Mouse (Mus musculus) myocyte (in vitro differentiated cells): ENCODE results near the gene Cblb. TPM values are rescaled to one million over a fixed set of nuclear protein-coding genes. Genes with fewer than 3 reads are reported as not detected.

Source experiments
- H3K27me3 ChIP-seq: one replicate; pipeline ENCODE4 v1.6.1; 2011; ENCODE audit not compliant: control insufficient read depth, insufficient read depth, insufficient read length
- H3K36me3 ChIP-seq: one replicate; pipeline ENCODE4 v1.6.1; 2011; ENCODE audit not compliant: control insufficient read depth, insufficient read depth
- H3K4me2 ChIP-seq: one replicate; pipeline ENCODE4 v1.6.1; 2011; ENCODE audit warnings: low read depth, control low read depth
- H3K4me3 ChIP-seq: one replicate; pipeline ENCODE4 v1.5.1; 2011; ENCODE audit warnings: mild to moderate bottlenecking, control low read depth, moderate library complexity
- H3K79me2 ChIP-seq: one replicate; pipeline ENCODE4 v1.6.1; 2011; ENCODE audit not compliant: control insufficient read depth, insufficient read depth
- H3ac ChIP-seq: one replicate; pipeline ENCODE4 v1.6.1; 2011; ENCODE audit not compliant: control insufficient read depth, insufficient read length
- CEBPB ChIP-seq: IDR thresholded peaks from 2 replicates; pipeline ENCODE4 v1.6.1; 2011; ENCODE audit warnings: mild to moderate bottlenecking, moderate library complexity; ENCODE audit not compliant: poor library complexity, insufficient read depth, severe bottlenecking
- E2F4 ChIP-seq: IDR thresholded peaks from one replicate; pipeline ENCODE4 v1.6.1; 2011; ENCODE audit warnings: mild to moderate bottlenecking, control low read depth, moderate library complexity; ENCODE audit not compliant: insufficient read depth
- MAX ChIP-seq: IDR thresholded peaks from one replicate; pipeline ENCODE4 v1.6.1; 2011; ENCODE audit warnings: low read depth, mild to moderate bottlenecking, control low read depth
- MYOD1 ChIP-seq, 3 experiments: IDR thresholded peaks; one replicate each; pipeline ENCODE4 v1.6.1; 2011; ENCODE audit warnings: control low read depth in 2 of 3, low read depth in 2 of 3, mild to moderate bottlenecking in 2 of 3, moderate library complexity in 1 of 3; ENCODE audit not compliant: insufficient read length in 2 of 3, control insufficient read depth in 1 of 3
- MYOG ChIP-seq, 3 experiments: IDR thresholded peaks; one replicate each; pipeline ENCODE4 v1.6.1; 2011; ENCODE audit warnings: control low read depth in 2 of 3, low read depth in 2 of 3, mild to moderate bottlenecking in 2 of 3; ENCODE audit not compliant: insufficient read length in 2 of 3, control insufficient read depth in 1 of 3, insufficient read depth in 1 of 3
- POLR2A ChIP-seq: IDR thresholded peaks from one replicate; pipeline ENCODE4 v1.6.1; 2011; ENCODE audit warnings: low read depth, mild to moderate bottlenecking, control low read depth, moderate library complexity; ENCODE audit not compliant: insufficient read length
- POLR2AphosphoS2 ChIP-seq: IDR thresholded peaks from one replicate; pipeline ENCODE4 v1.6.1; 2011; ENCODE audit warnings: low read depth, control low read depth; ENCODE audit not compliant: insufficient read length
- REST ChIP-seq: IDR thresholded peaks from one replicate; pipeline ENCODE4 v1.6.1; 2011; ENCODE audit warnings: mild to moderate bottlenecking, control low read depth, moderate library complexity; ENCODE audit not compliant: insufficient read depth, insufficient read length
- SRF ChIP-seq: IDR thresholded peaks from one replicate; pipeline ENCODE4 v1.6.1; 2011; ENCODE audit warnings: low read depth; ENCODE audit not compliant: control insufficient read depth, insufficient read length
- TCF12 ChIP-seq: IDR thresholded peaks from one replicate; pipeline ENCODE4 v1.6.1; 2011; ENCODE audit warnings: mild to moderate bottlenecking, control low read depth; ENCODE audit not compliant: poor library complexity, insufficient read depth, severe bottlenecking
- TCF3 ChIP-seq: IDR thresholded peaks from one replicate; pipeline ENCODE4 v1.6.1; 2011; ENCODE audit warnings: low read depth, control low read depth; ENCODE audit not compliant: insufficient read length
- USF1 ChIP-seq: IDR thresholded peaks from one replicate; pipeline ENCODE4 v1.6.1; 2011; ENCODE audit warnings: low read depth, mild to moderate bottlenecking, control low read depth, moderate library complexity
- polyA plus RNA-seq: library from polyadenylated mRNA; unstranded; fragments of >200 nt; fragmentation: generic; extraction: Trizol; gene quantifications from one replicate; pipeline ENCODE4 v1.2.1, GENCODE M21; 2012; ENCODE audit warnings: missing spikeins

Cblb gene
- polyA plus RNA-seq, 1 experiment = 7.7 TPM

GRCm38 (mm10) chr16:52164246-52164645 lies 133.2 kb downstream of the Cblb start:
- Histone ChIP-seq H3ac (no peak overlapping the region), H3K4me2 (no peak overlapping the region), H3K4me3 (no peak overlapping the region), H3K36me3 (peaks cover 12% of the 10 kb centered on the region), H3K79me2 (no peaks in the 10 kb centered on the region), H3K27me3 (no peaks in the 10 kb centered on the region)
- no peak for TF ChIP-seq POLR2A
- TF ChIP-seq MYOD1 (IDR thresholded peaks at IDR 0.05; ENCODE audit: control insufficient read depth in 1 of 3, insufficient read length in 2 of 3, low read depth in 2 of 3) = no peak
- TF ChIP-seq REST = no peak
- no peak for TF ChIP-seq SRF

- H3K4me3 ChIP-seq = no peak overlapping the region
- no peak overlapping the region for H3ac ChIP-seq
- H3K79me2 ChIP-seq = no peaks in the 10 kb centered on the region
- no peak for TF ChIP-seq MAX
- TF ChIP-seq E2F4 = no peak
- TF ChIP-seq POLR2AphosphoS2 = no peak
- TF ChIP-seq CEBPB = no peak
- TF ChIP-seq TCF12 = no peak
- no peak for TF ChIP-seq REST
- no peak for TF ChIP-seq MYOD1 (IDR thresholded peaks at IDR 0.05; ENCODE audit: control insufficient read depth in 1 of 3, insufficient read length in 2 of 3, low read depth in 2 of 3)
- no peak for TF ChIP-seq SRF
- no peak for TF ChIP-seq POLR2A
- no peak for TF ChIP-seq TCF3
- no peak for TF ChIP-seq MYOG (IDR thresholded peaks at IDR 0.05; ENCODE audit: control insufficient read depth in 1 of 3, insufficient read depth in 1 of 3, insufficient read length in 2 of 3, low read depth in 2 of 3)
- TF ChIP-seq USF1 = no peak
- H3K4me2 ChIP-seq = no peak overlapping the region
- H3K27me3 ChIP-seq = no peaks in the 10 kb centered on the region
- peaks cover 29% of the 10 kb centered on the region for H3K36me3 ChIP-seq
Observed at GRCm38 (mm10) chr16:52173253-52173652, 142.2 kb downstream of the Cblb start.

- H3K27me3 ChIP-seq = no peaks in the 10 kb centered on the region
- no peak overlapping the region for H3ac ChIP-seq
- H3K4me3 ChIP-seq = no peak overlapping the region
- TF ChIP-seq TCF12 = no peak
- no peak for TF ChIP-seq MAX
- TF ChIP-seq REST = no peak
- TF ChIP-seq POLR2AphosphoS2 = no peak
- no peak for TF ChIP-seq TCF3
- TF ChIP-seq MYOD1 (IDR thresholded peaks at IDR 0.05; ENCODE audit: control insufficient read depth in 1 of 3, insufficient read length in 2 of 3, low read depth in 2 of 3) = no peak
- TF ChIP-seq SRF = no peak
- no peak for TF ChIP-seq E2F4
- TF ChIP-seq POLR2A = no peak
- TF ChIP-seq MYOG (IDR thresholded peaks at IDR 0.05; ENCODE audit: control insufficient read depth in 1 of 3, insufficient read depth in 1 of 3, insufficient read length in 2 of 3, low read depth in 2 of 3) = no peak
- no peak overlapping the region for H3K4me2 ChIP-seq
- no peaks in the 10 kb centered on the region for H3K79me2 ChIP-seq
- H3K36me3 ChIP-seq = peaks cover 29% of the 10 kb centered on the region
Observed at GRCm38 (mm10) chr16:52179839-52180238, 148.8 kb downstream of the Cblb start.

- Histone ChIP-seq H3K4me2 (no peak overlapping the region), H3ac (no peak overlapping the region), H3K79me2 (no peaks in the 10 kb centered on the region), H3K27me3 (no peaks in the 10 kb centered on the region), H3K36me3 (peaks cover 31% of the 10 kb centered on the region), H3K4me3 (no peak overlapping the region)
- no peak for TF ChIP-seq POLR2AphosphoS2
- TF ChIP-seq POLR2A = no peak
- TF ChIP-seq E2F4 = no peak
- TF ChIP-seq USF1 = no peak
- TF ChIP-seq MYOD1 (IDR thresholded peaks at IDR 0.05; ENCODE audit: control insufficient read depth in 1 of 3, insufficient read length in 2 of 3, low read depth in 2 of 3) = no peak
- TF ChIP-seq TCF12 = no peak
- no peak for TF ChIP-seq CEBPB
- TF ChIP-seq REST = no peak
- no peak for TF ChIP-seq MAX
- no peak for TF ChIP-seq MYOG (IDR thresholded peaks at IDR 0.05; ENCODE audit: control insufficient read depth in 1 of 3, insufficient read depth in 1 of 3, insufficient read length in 2 of 3, low read depth in 2 of 3)
- no peak for TF ChIP-seq SRF
- TF ChIP-seq TCF3 = no peak
Observed at GRCm38 (mm10) chr16:52182057-52182456, 151.0 kb downstream of the Cblb start.

GRCm38 (mm10) chr16:52184350-52184749 lies 153.3 kb downstream of the Cblb start:
- Histone ChIP-seq H3K4me3 (no peak overlapping the region), H3K27me3 (no peaks in the 10 kb centered on the region), H3K36me3 (peaks cover 38% of the 10 kb centered on the region), H3K4me2 (no peak overlapping the region), H3K79me2 (no peaks in the 10 kb centered on the region), H3ac (no peak overlapping the region)
- TF ChIP-seq POLR2AphosphoS2 (no peak), MYOD1 (IDR thresholded peaks at IDR 0.05; ENCODE audit: control insufficient read depth in 1 of 3, insufficient read length in 2 of 3, low read depth in 2 of 3) (no peak), SRF (no peak), MYOG (IDR thresholded peaks at IDR 0.05; ENCODE audit: control insufficient read depth in 1 of 3, insufficient read depth in 1 of 3, insufficient read length in 2 of 3, low read depth in 2 of 3) (no peak), MAX (no peak), E2F4 (no peak), TCF12 (no peak), USF1 (no peak), POLR2A (no peak), REST (no peak), CEBPB (no peak), TCF3 (no peak)
